In the genomic region with DNA sequence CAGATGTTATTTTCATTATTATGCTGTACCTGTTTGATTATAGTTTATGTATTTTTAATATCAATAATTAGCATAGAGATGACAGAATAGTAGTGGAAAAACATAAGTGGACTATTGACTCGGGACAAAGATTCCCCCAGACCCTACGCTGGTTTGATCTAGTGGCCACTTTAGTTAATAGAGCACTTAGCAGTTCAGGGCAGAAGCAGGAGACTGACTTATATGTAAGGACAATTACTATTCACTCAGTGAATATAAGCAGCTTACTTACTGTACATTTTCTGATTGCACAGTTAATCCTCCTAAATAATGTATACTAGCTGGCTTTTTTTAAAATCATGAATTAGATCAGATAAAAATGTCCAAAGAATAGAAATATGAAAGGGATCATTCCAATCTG, we compare ENCODE assay signal across 18 mouse cellular contexts.
"Had no signal": no experiment of that assay in that cellular context is flagged by ENCODE, and none has a peak within 500 bp of the region (broad histone marks: within the 10 kb centered on the region; RNA-seq: fewer than 3 reads in every experiment).

No protein-coding gene starts in this region.

- H3K27me3 ChIP-seq: liver, embryonic 13.5 days; neural tube, embryonic 15.5 days had no signal

- H3K4me1 ChIP-seq: liver, embryonic 13.5 days; neural tube, embryonic 15.5 days had no signal

- DNase-seq: kidney, adult 2 months; kidney, postnatal 25 days; layer of hippocampus, postnatal 36 days; liver, embryonic 13.5 days; lung, adult 2 months; lung, postnatal 14 days; lung, postnatal 4 days; right cerebral cortex, adult 18-20 months; right cerebral cortex, postnatal 14 days; right cerebral cortex, postnatal 4 days; thymus, adult 2 months; thymus, postnatal 25 days had no signal

- H3K36me3 ChIP-seq: liver, embryonic 13.5 days; neural tube, embryonic 15.5 days had no signal

- H3K9me3 ChIP-seq: liver, embryonic 13.5 days; neural tube, embryonic 15.5 days had no signal

- H3K4me2 ChIP-seq: liver, embryonic 13.5 days; neural tube, embryonic 15.5 days had no signal

- H3K27ac ChIP-seq: kidney, postnatal 0 days; left cerebral cortex, adult 2 months; liver, embryonic 13.5 days; neural tube, embryonic 15.5 days; stomach, postnatal 0 days had no signal

- H3K4me3 ChIP-seq: left cerebral cortex, adult 2 months; liver, embryonic 13.5 days; myocyte; neural tube, embryonic 15.5 days had no signal

- H3K9ac ChIP-seq: liver, embryonic 13.5 days; neural tube, embryonic 15.5 days had no signal

- ATAC-seq: intestine, postnatal 0 days had no signal
